Mouse (Mus musculus): ENCODE data around the gene Itga5. TPM values are rescaled to one million over a fixed set of nuclear protein-coding genes. Genes with fewer than 3 reads are reported as not detected.

Gene Itga5
- total and polyA plus RNA-seq, 3 experiments, result 0.17 to 1.8 (median 0.28) TPM

- dilution Hi-C loops (cut with MboI; ENCODE audit: extremely low pct_ligation_motif_present, extremely low pct_unique_long_range_greater_than_20kb, low sequenced_read_pairs), result no loop called here
- in situ Hi-C loops (cut with MboI; ENCODE audit: low pct_ligation_motif_present, low pct_unique_long_range_greater_than_20kb, low sequenced_read_pairs), result no loop called here
These were observed 30.9 kb downstream of the Itga5 start for GRCm38 (mm10) chr15:103335488-103336235.

GRCm38 (mm10) chr15:103335040-103335439 is 31.5 kb downstream of the Itga5 start:
- no peak overlapping the region for H3K4me3 ChIP-seq (replicated peaks in 1 of 3; ENCODE audit: low read depth in 2 of 3, low read length in 2 of 3, poor library complexity in 1 of 3)
- TF ChIP-seq SMC3 (IDR thresholded peaks at IDR 0.05; ENCODE audit: low read depth, low read length) (no peak), JUN (IDR thresholded peaks at IDR 0.05; ENCODE audit: insufficient read depth, low read depth, low read length) (no peak), UBTF (IDR thresholded peaks at IDR 0.05; ENCODE audit: low read depth, low read length) (no peak), NELFE (IDR thresholded peaks at IDR 0.05; ENCODE audit: low read depth, low read length) (no peak), ETS1 (conservative IDR thresholded peaks at IDR 0.05; ENCODE audit: low read depth, low read length) (no peak), KAT2A (IDR thresholded peaks at IDR 0.05; ENCODE audit: insufficient replicate concordance, low read length) (no peak), MYC (IDR thresholded peaks at IDR 0.05; ENCODE audit: low read depth, low read length) (no peak), ZMIZ1 (IDR thresholded peaks at IDR 0.05; ENCODE audit: low read depth, low read length) (no peak), MAZ (IDR thresholded peaks at IDR 0.05; ENCODE audit: low read depth, low read length) (no peak), HCFC1 (IDR thresholded peaks at IDR 0.05; ENCODE audit: low read depth, low read length) (no peak), E2F4 (IDR thresholded peaks at IDR 0.05; ENCODE audit: insufficient replicate concordance, low read depth, low read length) (no peak), POLR2A (IDR thresholded peaks at IDR 0.05; ENCODE audit: low read depth, low read length) (no peak), ZKSCAN1 (IDR thresholded peaks at IDR 0.05; ENCODE audit: borderline replicate concordance, low read depth, low read length) (no peak)
- H3K9me3 ChIP-seq (replicated peaks; ENCODE audit: low read length), result no peaks in the 10 kb centered on the region
- no peak overlapping the region for H3K4me2 ChIP-seq (ENCODE audit: insufficient read depth, low read depth, poor library complexity, severe bottlenecking)
- no peaks in the 10 kb centered on the region for H3K27me3 ChIP-seq (replicated peaks)
- H3K79me2 ChIP-seq (replicated peaks; ENCODE audit: control insufficient read depth, extremely low read depth, insufficient read depth, poor library complexity, severe bottlenecking), result no peaks in the 10 kb centered on the region
- in situ Hi-C loops (cut with MboI; ENCODE audit: low pct_ligation_motif_present, low pct_unique_long_range_greater_than_20kb, low sequenced_read_pairs) (no loop called here), dilution Hi-C loops (cut with MboI; ENCODE audit: extremely low pct_ligation_motif_present, extremely low pct_unique_long_range_greater_than_20kb, low sequenced_read_pairs) (no loop called here)
- H3K4me1 ChIP-seq (ENCODE audit: control insufficient read depth in 1 of 2, insufficient read depth in 2 of 2), result peaks cover 20 to 80% of the 10 kb centered on the region in 2 experiments
- no peak overlapping the region for H3K27ac ChIP-seq (ENCODE audit: insufficient read depth, low read depth)
- H3K9ac ChIP-seq (ENCODE audit: insufficient read depth, low read depth), result no peak overlapping the region
- peaks cover 0 to 3% of the 10 kb centered on the region in 2 experiments for H3K36me3 ChIP-seq (replicated peaks in 1 of 2; ENCODE audit: control insufficient read depth in 1 of 2, insufficient read depth in 1 of 2, low read length in 1 of 2)
- no peak for DNase-seq (ENCODE audit: extremely low read depth)

More at GRCm38 (mm10) chr15:103335488-103336235, 30.9 kb downstream of the Itga5 start:
- Histone ChIP-seq H3K9ac (ENCODE audit: insufficient read depth, low read depth) (no peak overlapping the region), H3K27ac (ENCODE audit: insufficient read depth, low read depth) (no peak overlapping the region), H3K4me2 (ENCODE audit: insufficient read depth, low read depth, poor library complexity, severe bottlenecking) (no peak overlapping the region), H3K4me1 (ENCODE audit: control insufficient read depth in 1 of 2, insufficient read depth in 2 of 2) (peaks cover 23 to 80% of the 10 kb centered on the region in 2 experiments), H3K27me3 (replicated peaks) (peaks cover under 1% of the 10 kb centered on the region), H3K9me3 (replicated peaks; ENCODE audit: low read length) (no peaks in the 10 kb centered on the region), H3K4me3 (replicated peaks in 1 of 3; ENCODE audit: low read depth in 2 of 3, low read length in 2 of 3, poor library complexity in 1 of 3) (no peak overlapping the region), H3K79me2 (replicated peaks; ENCODE audit: control insufficient read depth, extremely low read depth, insufficient read depth, poor library complexity, severe bottlenecking) (no peaks in the 10 kb centered on the region), H3K36me3 (replicated peaks in 1 of 2; ENCODE audit: control insufficient read depth in 1 of 2, insufficient read depth in 1 of 2, low read length in 1 of 2) (no peaks in the 10 kb centered on the region)
- no peak for TF ChIP-seq GABPA (IDR thresholded peaks at IDR 0.05; ENCODE audit: insufficient replicate concordance, low read depth, low read length)
- no peak for TF ChIP-seq CHD2 (IDR thresholded peaks at IDR 0.05; ENCODE audit: low read length)
- no peak for TF ChIP-seq BHLHE40 (IDR thresholded peaks at IDR 0.05; ENCODE audit: low read depth, low read length)
- no peak for TF ChIP-seq ZMIZ1 (IDR thresholded peaks at IDR 0.05; ENCODE audit: low read depth, low read length)
- no peak for TF ChIP-seq KAT2A (IDR thresholded peaks at IDR 0.05; ENCODE audit: insufficient replicate concordance, low read length)
- no peak for TF ChIP-seq TCF12 (IDR thresholded peaks at IDR 0.05; ENCODE audit: low read depth, low read length)
- TF ChIP-seq NRF1 (IDR thresholded peaks at IDR 0.05; ENCODE audit: low read depth, low read length), result no peak
- no peak for TF ChIP-seq POLR2AphosphoS2 (IDR thresholded peaks at IDR 0.05; ENCODE audit: low read depth, low read length)
- TF ChIP-seq MXI1 (IDR thresholded peaks at IDR 0.05; ENCODE audit: low read depth, low read length), result no peak
- no peak for TF ChIP-seq JUN (IDR thresholded peaks at IDR 0.05; ENCODE audit: insufficient read depth, low read depth, low read length)
- no peak for TF ChIP-seq PAX5 (IDR thresholded peaks at IDR 0.05; ENCODE audit: low read length)
- no peak for TF ChIP-seq CHD1 (IDR thresholded peaks at IDR 0.05; ENCODE audit: low read depth, low read length)
- TF ChIP-seq MEF2A (IDR thresholded peaks at IDR 0.05; ENCODE audit: borderline replicate concordance, low read depth, low read length), result no peak
- TF ChIP-seq UBTF (IDR thresholded peaks at IDR 0.05; ENCODE audit: low read depth, low read length), result no peak
- no peak for TF ChIP-seq SIN3A (IDR thresholded peaks at IDR 0.05; ENCODE audit: low read length)
- no peak for DNase-seq (ENCODE audit: extremely low read depth)
